Mouse (Mus musculus) B cell, adult (primary cell): Measurements from ENCODE around the gene Zfp85. TPM values are rescaled to one million over a fixed set of nuclear protein-coding genes. Genes with fewer than 3 reads are reported as not detected.

ENCODE experiments used
- total RNA-seq: library from RNA; stranded (reverse); gene quantifications from 4 replicates; pipeline ENCODE4 v1.2.4, GENCODE M21; 2023; ENCODE audit not compliant: inconsistent age

Gene Zfp85
- 3.8 to 9.3 TPM (median 5.0 TPM) in 4 replicates for total RNA-seq

GRCm38 (mm10) chr13:67754333-67755306 is at the start of gene Zfp85:
Zfp85 (minus strand) TSS chr13:67755228.

GRCm38 (mm10) chr13:67779265-67780221 is 24.5 kb upstream of the Zfp85 start, which contains the start of gene Zfp493:
Zfp493 (plus strand) TSS chr13:67779693.

GRCm38 (mm10) chr13:67728641-67729318 is 26.2 kb downstream of the Zfp85 start, which contains the start of gene Zfp65:
Zfp65 (minus strand) TSS chr13:67729173.

Other genes starting within 250 kb of the Zfp85 start
- 0.78 to 1.1 TPM in 2 of 4 replicates, not detected in the others for gene Gm26965, start 229.1 kb downstream of the Zfp85 start, total RNA-seq
- gene Zfp87, start 229.1 kb downstream of the Zfp85 start, total RNA-seq, result 20.7 to 26.4 TPM (median 23.8 TPM) in 4 replicates
- gene Zfp748, start 201.4 kb downstream of the Zfp85 start, total RNA-seq, result 8.5 to 9.6 TPM (median 8.9 TPM) in 4 replicates
- gene Zfp729b, start 145.5 kb downstream of the Zfp85 start, total RNA-seq, result 16.4 to 18.3 TPM (median 17.3 TPM) in 4 replicates
- gene Gm49345, start 117.5 kb downstream of the Zfp85 start, total RNA-seq, result 1.3 to 3.0 TPM (median 2.0 TPM) in 3 of 4 replicates, not detected in the other
- 12.9 to 21.6 TPM (median 16.5 TPM) in 4 replicates for gene Zfp729a, start 117.4 kb downstream of the Zfp85 start, total RNA-seq
- 10.1 to 14.1 TPM (median 12.8 TPM) in 4 replicates for gene Zfp738, start 68.2 kb downstream of the Zfp85 start, total RNA-seq
- 13.1 to 14.2 TPM (median 13.6 TPM) in 4 replicates for gene Zfp65, start 26.1 kb downstream of the Zfp85 start, total RNA-seq
- 1.9 to 4.8 TPM (median 3.5 TPM) in 4 replicates for gene Zfp493, start 24.5 kb upstream of the Zfp85 start, total RNA-seq
- gene Zfp273, start 58.5 kb upstream of the Zfp85 start, total RNA-seq, result 4.5 to 5.7 TPM (median 5.1 TPM) in 4 replicates
- gene Gm10037, start 75.9 kb upstream of the Zfp85 start, total RNA-seq, result not detected in 4 replicates
- not detected in 4 replicates for gene BC048507, start 108.1 kb upstream of the Zfp85 start, total RNA-seq